Mouse (Mus musculus): ENCODE measurements at regions not wholly inside any gene's neighbourhood (a gene's known extent, or its start where the extent isn't known, plus 50 kb on each side); places are given as distances from the start of the nearest gene placed in this dataset.

DNA sequence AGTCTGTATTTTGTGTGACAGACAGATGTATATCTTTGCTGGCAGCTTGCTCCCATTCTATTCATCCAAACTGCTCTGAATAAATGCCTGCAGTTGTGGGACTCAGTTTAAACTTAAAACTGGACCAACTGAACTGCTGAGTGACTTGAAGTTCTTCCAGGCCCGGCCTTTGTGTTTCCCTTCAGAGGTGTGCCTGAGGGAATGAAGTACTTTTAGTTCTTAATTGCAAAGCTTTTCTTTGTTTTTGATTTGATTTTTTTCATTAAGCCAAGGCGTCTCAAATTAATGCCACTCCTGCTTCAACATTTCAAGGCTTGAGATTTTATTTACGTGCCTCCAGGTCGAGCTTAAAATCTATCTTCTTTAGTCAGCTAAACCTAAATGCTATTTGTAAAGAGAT, 446.4 kb downstream of the Btbd3 start:
- TF ChIP-seq CTCF (IDR thresholded peaks at IDR 0.05; ENCODE audit: insufficient read depth, low read depth, low read length) (no peak), POLR2A (IDR thresholded peaks at IDR 0.05; ENCODE audit: insufficient read depth, low read depth, low read length) (no peak)

DNA sequence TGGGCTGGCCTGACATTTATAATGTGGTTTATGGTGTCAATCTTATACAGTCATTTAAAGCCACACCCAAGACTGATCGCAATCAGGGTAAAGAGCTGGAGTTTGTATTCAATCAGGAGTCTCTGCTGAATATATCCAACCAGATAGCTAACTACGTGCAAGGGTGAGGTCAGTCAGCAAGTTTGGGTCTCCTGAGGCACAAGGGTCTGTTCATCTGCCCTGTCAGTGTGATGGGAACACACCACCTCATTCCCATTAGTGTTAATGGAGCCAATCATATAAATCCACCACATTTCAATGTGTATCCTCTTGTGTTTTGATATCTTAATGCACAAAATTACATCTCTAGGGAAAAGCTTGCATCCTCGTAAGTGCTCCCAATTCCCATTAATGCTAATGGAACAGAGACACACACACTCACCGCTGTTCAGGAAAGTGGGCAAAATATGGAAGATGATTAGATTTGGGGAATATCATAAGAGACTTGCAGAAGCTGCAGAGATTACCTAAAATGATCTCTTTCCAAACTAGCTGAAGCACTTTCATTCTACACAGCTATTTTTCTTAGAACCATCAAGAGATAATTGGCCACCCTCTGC, 447.7 kb downstream of the Btbd3 start:
- TF ChIP-seq CTCF (IDR thresholded peaks at IDR 0.05; ENCODE audit: insufficient read depth, low read depth, low read length) (no peak), POLR2A (IDR thresholded peaks at IDR 0.05; ENCODE audit: insufficient read depth, low read depth, low read length) (no peak)
- Histone ChIP-seq H3K4me3 (ENCODE audit: insufficient read depth, low read depth, low read length) (no peak overlapping the region), H3K4me1 (ENCODE audit: control insufficient read depth, insufficient read depth, low read length) (no peaks in the 10 kb centered on the region), H3K27ac (ENCODE audit: insufficient read depth, low read depth, low read length) (no peak overlapping the region)
- 91% methylated on average over 4 of the region's 4 CpGs for WGBS

More for the DNA sequence above, 446.4 kb downstream of the Btbd3 start:
- no peaks in the 10 kb centered on the region for H3K4me1 ChIP-seq (ENCODE audit: control insufficient read depth, insufficient read depth, low read length)
- WGBS: 82% methylated on average over 4 of the region's 4 CpGs
- H3K4me3 ChIP-seq (ENCODE audit: insufficient read depth, low read depth, low read length): no peak overlapping the region
- no peak overlapping the region for H3K27ac ChIP-seq (ENCODE audit: insufficient read depth, low read depth, low read length)

DNA sequence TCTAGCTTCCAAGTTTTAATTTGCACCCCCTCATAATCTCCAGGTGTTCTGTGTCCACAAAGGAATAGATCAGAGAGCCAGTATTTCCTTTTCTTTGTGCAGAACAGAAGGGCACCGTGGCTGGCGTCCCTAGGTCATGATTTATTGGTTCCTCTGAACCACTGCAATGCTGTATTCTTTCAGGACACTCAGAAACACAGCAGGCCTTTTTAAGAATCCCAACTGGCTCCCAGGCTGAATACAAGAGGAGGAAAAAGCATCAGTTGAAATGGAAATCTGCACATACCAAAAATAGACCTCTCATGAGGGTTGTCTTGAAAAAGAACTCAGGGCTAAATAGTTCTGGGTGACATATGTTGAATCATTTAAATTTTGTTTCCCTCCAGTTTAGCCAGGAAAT, 452.4 kb downstream of the Btbd3 start:
- no peak overlapping the region for H3K4me3 ChIP-seq (ENCODE audit: insufficient read depth, low read depth, low read length)
- 35% methylated on average over 2 of the region's 2 CpGs for WGBS
- TF ChIP-seq CTCF (IDR thresholded peaks at IDR 0.05; ENCODE audit: insufficient read depth, low read depth, low read length) (no peak), POLR2A (IDR thresholded peaks at IDR 0.05; ENCODE audit: insufficient read depth, low read depth, low read length) (no peak)
- no peaks in the 10 kb centered on the region for H3K4me1 ChIP-seq (ENCODE audit: control insufficient read depth, insufficient read depth, low read length)
- no peak overlapping the region for H3K27ac ChIP-seq (ENCODE audit: insufficient read depth, low read depth, low read length)

DNA sequence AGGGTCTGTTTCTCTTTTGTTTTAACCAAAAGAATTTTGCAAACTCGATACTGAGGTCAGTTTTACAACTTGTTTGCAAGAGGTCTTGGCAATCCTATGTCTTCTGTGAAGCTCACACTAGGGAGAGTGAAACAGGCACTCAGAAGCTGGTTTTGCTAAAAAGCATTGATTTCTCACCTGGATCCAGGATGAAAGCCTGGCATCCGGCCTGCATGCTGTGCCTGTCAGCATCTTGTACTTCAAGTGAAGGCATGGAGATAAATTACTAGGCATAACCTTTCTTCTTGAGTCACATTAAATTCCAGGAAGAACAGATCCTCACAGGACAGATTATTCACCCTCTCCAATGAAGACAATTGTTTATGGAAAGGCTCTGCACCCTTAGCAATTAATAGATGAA, 477.5 kb downstream of the Btbd3 start:
- Histone ChIP-seq H3K4me1 (ENCODE audit: control insufficient read depth, insufficient read depth, low read length) (no peaks in the 10 kb centered on the region), H3K27ac (ENCODE audit: insufficient read depth, low read depth, low read length) (no peak overlapping the region), H3K4me3 (ENCODE audit: insufficient read depth, low read depth, low read length) (no peak overlapping the region)
- TF ChIP-seq CTCF (IDR thresholded peaks at IDR 0.05; ENCODE audit: insufficient read depth, low read depth, low read length) (no peak), POLR2A (IDR thresholded peaks at IDR 0.05; ENCODE audit: insufficient read depth, low read depth, low read length) (no peak)
- WGBS: 85% methylated on average over 2 of the region's 2 CpGs

DNA sequence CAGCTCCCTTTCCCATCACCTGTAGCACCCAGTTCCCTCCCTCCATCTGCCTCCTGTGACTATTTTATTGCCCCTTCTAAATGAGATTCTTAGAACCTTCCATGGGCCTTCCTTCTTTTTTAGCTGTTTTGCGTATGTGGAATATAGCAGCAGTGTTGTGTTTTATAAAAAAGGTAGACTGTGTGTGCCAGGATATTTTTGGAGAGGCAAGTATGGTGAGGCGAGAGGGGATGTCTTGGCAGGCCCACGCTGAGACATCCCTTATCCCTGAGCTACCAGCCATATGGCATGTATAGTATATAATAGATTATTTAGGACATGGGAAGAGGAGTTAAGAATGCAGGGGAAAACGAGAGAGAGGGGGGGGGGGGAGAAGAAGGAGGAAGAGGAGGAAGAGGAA, 488.4 kb downstream of the Btbd3 start:
- TF ChIP-seq POLR2A (IDR thresholded peaks at IDR 0.05; ENCODE audit: insufficient read depth, low read depth, low read length): no peak
- no peak for TF ChIP-seq CTCF (IDR thresholded peaks at IDR 0.05; ENCODE audit: insufficient read depth, low read depth, low read length)
- 87% methylated on average over 4 of the region's 4 CpGs for WGBS

DNA sequence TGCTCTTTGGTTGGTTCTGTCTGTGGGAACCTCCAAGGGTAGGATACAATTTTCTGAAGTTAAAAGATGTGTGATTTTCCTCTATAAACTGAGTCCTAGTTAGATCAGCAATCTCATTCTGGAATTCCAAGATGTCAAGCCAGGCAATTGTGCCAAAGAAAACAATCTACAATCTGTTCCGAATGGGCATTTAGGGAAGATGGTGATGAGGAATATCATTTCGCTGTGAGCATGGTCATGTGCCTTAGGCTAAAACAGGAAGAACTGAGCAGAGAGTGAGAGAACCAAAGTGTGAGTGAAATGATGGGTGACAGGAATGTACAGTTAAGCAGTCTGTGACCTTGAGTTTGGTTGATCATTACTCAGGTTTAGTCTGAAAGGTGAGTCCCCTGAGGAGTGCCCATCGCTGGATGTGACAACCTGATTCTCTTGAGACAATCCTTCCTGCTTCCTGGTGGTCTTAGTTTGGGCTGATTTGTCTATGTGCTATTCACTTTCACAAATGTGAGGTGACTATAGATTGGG, 504.1 kb downstream of the Btbd3 start:
- 91% methylated on average over 3 of the region's 3 CpGs for WGBS
- no peaks in the 10 kb centered on the region for H3K4me1 ChIP-seq (ENCODE audit: control insufficient read depth, insufficient read depth, low read length)
- no peak overlapping the region for H3K4me3 ChIP-seq (ENCODE audit: insufficient read depth, low read depth, low read length)
- H3K27ac ChIP-seq (ENCODE audit: insufficient read depth, low read depth, low read length): no peak overlapping the region
- TF ChIP-seq POLR2A (IDR thresholded peaks at IDR 0.05; ENCODE audit: insufficient read depth, low read depth, low read length) (no peak), CTCF (IDR thresholded peaks at IDR 0.05; ENCODE audit: insufficient read depth, low read depth, low read length) (no peak)

More for the DNA sequence above, 488.4 kb downstream of the Btbd3 start:
- Histone ChIP-seq H3K27ac (ENCODE audit: insufficient read depth, low read depth, low read length) (no peak overlapping the region), H3K4me3 (ENCODE audit: insufficient read depth, low read depth, low read length) (no peak overlapping the region), H3K4me1 (ENCODE audit: control insufficient read depth, insufficient read depth, low read length) (no peaks in the 10 kb centered on the region)

DNA sequence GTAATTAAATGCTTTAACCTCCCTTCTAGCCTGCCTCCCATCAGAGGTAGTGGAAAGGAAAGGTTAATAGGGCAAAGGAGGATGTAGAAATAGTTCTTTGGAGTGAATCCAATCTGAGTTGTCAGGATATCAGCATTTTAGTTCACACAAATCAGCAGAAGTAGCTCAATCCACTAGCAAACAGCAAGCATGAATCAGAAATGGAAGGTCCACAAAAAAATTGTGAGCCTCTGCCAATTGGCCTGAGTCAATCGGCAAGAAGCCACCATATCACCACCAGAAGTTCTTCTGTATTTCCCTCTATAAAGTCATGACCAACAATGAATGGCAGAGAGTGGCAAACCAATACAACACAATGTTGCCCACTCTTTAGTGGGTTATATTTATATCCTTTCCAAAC, 505.0 kb downstream of the Btbd3 start:
- 97% methylated on average over 1 of the region's 1 CpGs for WGBS
- TF ChIP-seq CTCF (IDR thresholded peaks at IDR 0.05; ENCODE audit: insufficient read depth, low read depth, low read length) (no peak), POLR2A (IDR thresholded peaks at IDR 0.05; ENCODE audit: insufficient read depth, low read depth, low read length) (no peak)
- Histone ChIP-seq H3K4me1 (ENCODE audit: control insufficient read depth, insufficient read depth, low read length) (no peaks in the 10 kb centered on the region), H3K4me3 (ENCODE audit: insufficient read depth, low read depth, low read length) (no peak overlapping the region), H3K27ac (ENCODE audit: insufficient read depth, low read depth, low read length) (no peak overlapping the region)

DNA sequence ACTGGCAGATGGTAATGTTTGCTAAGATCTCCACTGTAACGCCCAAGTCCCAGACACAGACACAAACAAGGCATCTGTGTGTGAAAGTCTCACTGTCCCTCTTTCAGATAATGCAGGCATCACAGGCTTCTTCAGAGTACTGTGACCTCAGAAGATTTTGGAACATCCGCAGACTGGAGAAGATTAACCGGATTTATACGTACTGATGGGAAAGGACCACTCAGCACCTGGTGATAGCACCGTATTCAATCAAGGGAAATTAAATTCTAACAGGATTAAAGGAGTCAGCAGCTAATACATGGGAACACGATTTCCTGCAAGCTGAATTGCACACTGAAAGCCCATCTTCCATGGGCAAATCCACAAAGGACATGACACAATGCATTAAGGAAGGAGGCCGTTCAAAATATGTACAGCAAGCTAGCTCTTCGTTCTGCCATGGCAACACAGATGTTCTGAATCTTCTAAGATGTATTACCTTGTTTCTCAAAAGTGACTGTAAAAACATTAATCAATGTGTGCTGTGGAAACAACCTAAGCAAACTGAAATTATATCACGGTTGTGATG, 510.0 kb downstream of the Btbd3 start:
- Histone ChIP-seq H3K4me3 (ENCODE audit: insufficient read depth, low read depth, low read length) (no peak overlapping the region), H3K4me1 (ENCODE audit: control insufficient read depth, insufficient read depth, low read length) (no peaks in the 10 kb centered on the region), H3K27ac (ENCODE audit: insufficient read depth, low read depth, low read length) (no peak overlapping the region)
- 81% methylated on average over 9 of the region's 9 CpGs for WGBS
- TF ChIP-seq POLR2A (IDR thresholded peaks at IDR 0.05; ENCODE audit: insufficient read depth, low read depth, low read length) (no peak), CTCF (IDR thresholded peaks at IDR 0.05; ENCODE audit: insufficient read depth, low read depth, low read length) (no peak)

DNA sequence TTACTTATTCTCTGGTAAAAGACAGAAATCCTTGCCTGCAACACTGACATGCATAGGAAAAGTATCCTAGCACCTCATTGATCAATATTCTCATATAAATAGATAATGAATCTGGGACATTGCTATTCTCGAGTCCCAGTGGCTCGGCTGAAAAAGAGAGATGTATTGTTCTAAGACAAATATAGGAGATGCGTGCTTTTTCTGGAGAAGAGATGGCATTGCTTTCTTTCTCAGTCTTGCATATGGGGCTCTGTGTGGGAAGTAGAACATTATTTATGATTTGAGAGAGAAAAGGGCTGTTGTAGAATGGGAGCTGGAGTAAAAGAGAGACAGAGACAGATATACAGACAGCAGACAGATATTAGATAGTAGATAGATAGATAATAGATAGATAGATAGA, 527.4 kb downstream of the Btbd3 start:
- WGBS: 81% methylated on average over 3 of the region's 3 CpGs
- TF ChIP-seq POLR2A (IDR thresholded peaks at IDR 0.05; ENCODE audit: insufficient read depth, low read depth, low read length): no peak
- TF ChIP-seq CTCF (IDR thresholded peaks at IDR 0.05; ENCODE audit: insufficient read depth, low read depth, low read length): no peak

More for the DNA sequence above, 527.4 kb downstream of the Btbd3 start:
- no peak overlapping the region for H3K4me3 ChIP-seq (ENCODE audit: insufficient read depth, low read depth, low read length)
- H3K27ac ChIP-seq (ENCODE audit: insufficient read depth, low read depth, low read length): no peak overlapping the region
- H3K4me1 ChIP-seq (ENCODE audit: control insufficient read depth, insufficient read depth, low read length): no peaks in the 10 kb centered on the region
